Mouse (Mus musculus): ENCODE measurements around the gene Xkr8. TPM values are rescaled to one million over a fixed set of nuclear protein-coding genes. Genes with fewer than 3 reads are reported as not detected.

The Xkr8 gene
- 6.1 TPM for polyA plus RNA-seq (2017; shearing (Covaris generic))

DNA sequence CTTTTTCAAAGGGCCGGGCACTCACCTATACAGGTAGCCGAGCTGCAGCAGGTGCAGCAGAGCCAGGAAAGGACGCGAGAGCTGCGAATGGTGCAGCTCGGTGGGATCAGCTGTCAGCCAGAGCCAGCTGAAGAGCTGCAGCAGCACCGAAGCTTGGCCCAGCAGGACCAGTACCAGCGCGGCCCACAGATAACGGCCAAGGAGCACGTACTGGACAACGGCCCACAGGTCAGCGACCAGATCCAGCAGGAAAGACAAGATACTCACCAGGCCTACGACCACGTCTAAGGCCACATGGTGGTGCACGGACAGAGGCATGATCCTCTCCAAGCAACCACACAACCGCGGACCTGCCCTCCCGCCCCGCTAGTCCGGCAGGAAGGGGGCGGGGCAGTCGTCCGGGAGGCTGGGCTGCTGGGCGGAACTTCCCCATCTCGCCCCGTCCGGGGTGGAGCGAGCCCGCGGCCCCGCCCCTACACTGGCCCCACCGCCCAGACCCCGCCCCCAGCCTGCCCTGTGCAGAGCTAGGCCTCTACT, at the start of gene Xkr8:
Gene Xkr8 (minus strand): TSS at position 399 of the 537 bp plus-strand sequence.

DNA sequence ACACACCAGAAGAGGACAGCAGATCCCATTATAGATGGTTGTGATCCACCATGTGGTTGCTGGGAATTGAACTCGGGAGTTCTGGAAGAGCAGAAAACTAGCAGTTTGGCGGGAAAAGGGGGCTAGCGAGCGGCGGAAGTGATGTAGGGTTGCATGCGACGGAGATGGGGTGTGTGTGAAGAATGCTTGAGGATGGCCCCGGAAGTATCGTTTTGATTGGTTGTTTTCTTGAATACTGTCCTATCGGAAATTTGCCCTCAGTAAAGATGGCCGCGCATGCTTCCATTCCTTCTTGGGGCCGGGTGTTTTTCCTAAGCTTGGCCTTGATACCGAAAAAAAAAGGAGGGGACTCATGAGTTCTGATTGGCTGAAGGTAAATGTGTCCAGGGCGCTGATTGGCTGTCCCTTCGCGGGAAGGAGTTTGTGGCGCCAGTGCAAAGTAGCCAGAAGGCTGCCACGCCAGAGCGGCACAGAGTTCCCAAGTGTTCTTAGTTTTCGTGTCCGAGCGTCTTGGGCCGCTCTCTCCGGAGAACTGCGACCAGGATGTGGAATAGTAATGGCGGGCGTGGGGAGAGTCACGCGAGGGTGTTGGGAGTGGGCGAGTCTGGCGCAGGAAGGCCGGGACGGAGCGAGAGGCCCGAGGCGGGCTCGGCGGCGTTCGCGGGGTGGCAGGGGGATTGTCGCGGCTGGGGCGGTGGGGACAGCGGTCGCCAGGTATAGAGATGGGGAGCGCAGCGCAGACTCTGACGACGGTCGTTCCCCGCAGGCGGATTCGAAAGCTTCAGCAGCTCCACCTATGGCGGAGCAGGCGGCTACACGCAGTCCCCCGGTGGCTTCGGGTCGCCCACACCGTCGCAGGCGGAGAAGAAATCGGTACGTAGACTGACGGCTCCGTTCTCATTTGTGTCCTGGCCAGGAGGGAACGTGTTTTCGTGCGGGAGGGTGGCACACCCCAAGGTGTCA, 35.8 kb upstream of the Xkr8 start, which contains the start of gene Rpa2:
Gene Rpa2 (plus strand): TSS at position 419 of the 963 bp plus-strand sequence.

DNA sequence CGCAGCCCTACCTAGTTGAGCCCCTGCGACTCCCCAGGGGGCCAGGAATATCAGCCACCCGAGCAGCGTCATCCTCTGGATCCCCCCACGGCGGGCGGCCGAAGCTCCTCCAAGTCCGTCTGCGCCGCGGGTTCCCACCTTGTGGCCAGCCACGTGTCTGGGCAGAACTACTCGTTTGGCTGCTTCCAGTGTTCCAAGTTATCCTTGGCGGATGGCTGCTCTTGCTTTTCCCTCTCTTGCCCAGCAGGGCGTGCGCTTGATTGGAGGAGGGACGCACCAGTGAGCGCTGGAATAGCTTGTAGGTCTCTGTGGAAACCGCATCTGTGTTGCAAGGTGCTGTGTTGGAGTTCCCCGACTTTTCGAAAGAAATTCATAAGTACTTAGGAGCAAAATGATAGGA, 24.6 kb upstream of the Xkr8 start, which contains the start of gene Smpdl3b:
Gene Smpdl3b (minus strand): TSS at position 279 of the 400 bp plus-strand sequence.

Other genes with a start within 250 kb of the Xkr8 start
- 8.3 TPM for gene Sesn2, start 222.0 kb downstream of the Xkr8 start, polyA plus RNA-seq (2017; shearing (Covaris generic))
- 178 TPM for gene Atpif1, start 198.9 kb downstream of the Xkr8 start, polyA plus RNA-seq (2017; shearing (Covaris generic))
- 237 TPM for gene Dnajc8, start 197.0 kb downstream of the Xkr8 start, polyA plus RNA-seq (2017; shearing (Covaris generic))
- 0.35 TPM for gene Ptafr, start 168.5 kb downstream of the Xkr8 start, polyA plus RNA-seq (2017; shearing (Covaris generic))
- 31.1 TPM for gene Eya3, start 93.6 kb downstream of the Xkr8 start, polyA plus RNA-seq (2017; shearing (Covaris generic))
- gene Smpdl3b, start 24.7 kb upstream of the Xkr8 start, polyA plus RNA-seq (2017; shearing (Covaris generic)) = 0.96 TPM
- gene Rpa2, start 35.8 kb upstream of the Xkr8 start, polyA plus RNA-seq (2017; shearing (Covaris generic)) = 62.4 TPM
- 1.1 TPM for gene Themis2, start 63.8 kb upstream of the Xkr8 start, polyA plus RNA-seq (2017; shearing (Covaris generic))
- gene Ppp1r8, start 110.6 kb upstream of the Xkr8 start, polyA plus RNA-seq (2017; shearing (Covaris generic)) = 50.0 TPM
- gene Stx12, start 152.0 kb upstream of the Xkr8 start, polyA plus RNA-seq (2017; shearing (Covaris generic)) = 28.0 TPM
- 32.7 TPM for gene Fam76a, start 190.0 kb upstream of the Xkr8 start, polyA plus RNA-seq (2017; shearing (Covaris generic))
- 3.5 TPM for gene Fgr, start 241.5 kb upstream of the Xkr8 start, polyA plus RNA-seq (2017; shearing (Covaris generic))